Mouse (Mus musculus): ENCODE measurements around the gene Ly6g6e.

GRCm38 (mm10) chr17:35066084-35066483 is 10.6 kb upstream of the Ly6g6e start, which contains the start of gene Mpig6b:
- TF ChIP-seq ZC3H11A (IDR thresholded peaks at IDR 0.05; ENCODE audit: borderline replicate concordance, low read depth, low read length), result no peak
- no peak for TF ChIP-seq MAFK (IDR thresholded peaks at IDR 0.05; ENCODE audit: insufficient read depth, low read depth, low read length)
- no peak for TF ChIP-seq CHD2 (IDR thresholded peaks at IDR 0.05; ENCODE audit: low read depth, low read length)
- no peak for TF ChIP-seq ZNF384 (IDR thresholded peaks at IDR 0.05; ENCODE audit: low read depth, low read length)
- no peak for TF ChIP-seq HCFC1 (IDR thresholded peaks at IDR 0.05; ENCODE audit: borderline replicate concordance, insufficient read depth, low read length)

All from ES-E14 (cell line).